Mouse (Mus musculus): Measurements from ENCODE around the gene Map4k2. TPM values are rescaled to one million over a fixed set of nuclear protein-coding genes. Genes with fewer than 3 reads are reported as not detected.

Gene Map4k2
- total RNA-seq, 1 experiment from 2014 or later, result 791 TPM

DNA sequence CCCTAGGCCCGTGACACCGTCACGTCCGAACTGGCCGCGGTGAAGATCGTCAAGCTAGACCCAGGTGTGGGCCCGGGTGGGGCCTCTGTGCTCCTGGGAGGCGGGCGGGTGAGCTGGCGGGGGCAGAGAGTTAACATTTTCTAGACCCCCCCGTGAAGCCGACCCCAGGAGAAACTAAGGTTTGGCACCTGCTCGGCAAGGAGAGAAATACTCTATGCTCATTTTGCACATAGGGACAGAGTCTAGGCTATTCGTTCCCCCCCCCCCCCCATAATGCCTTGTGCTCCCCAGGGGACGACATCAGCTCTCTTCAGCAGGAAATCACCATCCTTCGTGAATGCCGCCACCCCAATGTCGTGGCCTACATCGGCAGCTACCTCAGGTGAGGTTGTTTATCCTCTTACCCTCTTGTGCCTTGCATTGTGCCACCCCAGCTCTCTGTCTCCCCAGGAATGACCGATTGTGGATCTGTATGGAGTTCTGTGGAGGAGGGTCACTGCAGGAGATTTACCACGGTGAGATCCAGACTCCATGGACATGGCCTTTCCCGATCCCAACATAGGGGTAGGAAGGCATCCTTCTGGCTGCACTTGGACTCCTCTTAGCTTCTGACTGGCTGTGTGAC lies 630 bp downstream of the Map4k2 start:
- ATAC-seq (ENCODE audit: extremely low read depth, insufficient number of reproducible peaks, low FRiP score, poor library complexity, severe bottlenecking), result no peak

DNA sequence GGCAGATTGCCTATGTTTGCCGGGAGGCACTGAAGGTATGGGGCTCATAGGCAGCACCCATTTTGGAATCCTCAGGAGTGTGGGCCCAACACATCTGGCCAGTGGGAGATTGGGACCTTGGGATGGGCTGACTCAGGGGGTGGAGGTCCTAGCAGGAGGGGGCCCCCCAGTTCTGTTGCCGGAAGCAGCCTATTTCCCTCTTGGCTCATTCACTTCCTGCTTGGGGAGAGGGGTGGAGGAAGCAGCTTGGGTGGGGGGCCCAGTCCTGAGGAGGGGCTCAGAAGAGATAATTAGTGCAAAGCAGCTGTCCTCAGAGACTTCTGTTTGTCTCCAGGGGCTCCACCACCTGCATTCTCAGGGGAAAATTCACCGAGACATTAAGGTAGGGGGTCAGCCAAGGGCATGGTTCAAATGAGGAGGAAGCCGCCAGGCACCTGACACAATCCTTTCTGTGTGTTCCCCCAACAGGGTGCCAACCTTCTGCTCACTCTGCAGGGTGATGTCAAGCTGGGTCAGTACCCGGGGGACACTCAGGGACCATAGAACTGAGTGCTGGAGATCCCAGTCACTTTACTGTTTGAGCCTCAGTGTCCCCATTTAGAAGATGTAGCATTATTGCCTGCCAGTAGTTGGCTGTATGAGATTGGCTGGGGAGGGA lies 1.5 kb downstream of the Map4k2 start:
- ATAC-seq (ENCODE audit: extremely low read depth, insufficient number of reproducible peaks, low FRiP score, poor library complexity, severe bottlenecking), result no peak

DNA sequence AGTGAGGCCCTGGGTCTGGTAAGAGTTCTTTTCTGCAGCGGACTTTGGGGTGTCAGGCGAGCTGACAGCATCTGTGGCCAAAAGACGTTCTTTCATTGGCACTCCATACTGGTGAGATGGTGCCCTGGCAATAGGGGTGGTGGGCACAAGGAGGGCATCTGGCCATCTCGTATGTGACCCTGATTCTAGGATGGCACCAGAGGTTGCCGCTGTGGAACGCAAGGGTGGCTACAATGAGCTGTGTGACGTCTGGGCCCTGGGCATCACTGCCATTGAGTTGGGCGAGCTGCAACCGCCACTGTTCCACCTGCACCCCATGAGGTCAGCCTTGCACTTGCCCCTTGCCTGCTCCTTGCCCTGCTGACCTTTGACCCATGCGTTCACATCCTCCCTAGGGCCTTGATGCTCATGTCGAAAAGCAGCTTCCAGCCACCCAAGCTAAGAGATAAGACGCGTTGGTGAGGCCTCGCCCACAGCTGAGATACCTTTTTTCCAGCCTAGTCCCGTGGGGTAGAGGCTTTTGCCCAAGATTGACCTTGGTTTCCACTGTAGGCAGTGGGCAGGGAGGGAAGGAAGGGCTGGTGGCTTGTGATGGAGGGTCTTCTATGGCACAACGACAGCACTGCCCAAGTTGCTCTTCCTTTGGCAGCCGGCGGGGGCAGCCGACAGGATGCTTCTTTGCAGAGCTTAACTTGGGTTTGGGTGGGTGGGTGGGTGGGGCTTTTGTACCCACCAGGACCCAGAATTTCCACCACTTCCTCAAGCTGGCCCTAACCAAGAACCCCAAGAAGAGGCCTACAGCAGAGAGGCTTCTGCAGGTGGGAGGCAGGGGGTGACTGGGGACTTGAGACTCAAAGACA lies 2.4 kb downstream of the Map4k2 start:
- no peak for ATAC-seq (ENCODE audit: extremely low read depth, insufficient number of reproducible peaks, low FRiP score, poor library complexity, severe bottlenecking)

DNA sequence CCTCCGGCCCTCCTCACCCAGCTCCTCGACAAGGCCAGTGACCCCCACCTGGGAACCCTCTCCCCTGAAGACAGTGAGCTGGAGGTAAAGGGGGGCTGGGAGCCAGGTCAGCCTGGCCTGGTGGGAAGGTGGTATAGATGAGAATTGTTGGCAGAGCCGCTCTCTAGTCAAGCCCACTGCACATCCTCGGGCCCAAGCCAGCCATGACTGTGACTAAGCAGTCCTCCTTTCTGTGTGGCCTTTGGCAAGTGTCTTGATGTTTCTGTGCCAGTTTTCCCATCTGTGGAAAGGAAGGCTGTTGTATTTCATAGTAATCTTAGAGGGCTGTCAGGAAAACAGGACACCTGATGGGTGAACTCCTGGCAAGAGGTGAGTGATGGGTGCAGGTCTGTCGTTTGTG lies 3.1 kb downstream of the Map4k2 start:
- ATAC-seq (ENCODE audit: extremely low read depth, insufficient number of reproducible peaks, low FRiP score, poor library complexity, severe bottlenecking), result no peak

DNA sequence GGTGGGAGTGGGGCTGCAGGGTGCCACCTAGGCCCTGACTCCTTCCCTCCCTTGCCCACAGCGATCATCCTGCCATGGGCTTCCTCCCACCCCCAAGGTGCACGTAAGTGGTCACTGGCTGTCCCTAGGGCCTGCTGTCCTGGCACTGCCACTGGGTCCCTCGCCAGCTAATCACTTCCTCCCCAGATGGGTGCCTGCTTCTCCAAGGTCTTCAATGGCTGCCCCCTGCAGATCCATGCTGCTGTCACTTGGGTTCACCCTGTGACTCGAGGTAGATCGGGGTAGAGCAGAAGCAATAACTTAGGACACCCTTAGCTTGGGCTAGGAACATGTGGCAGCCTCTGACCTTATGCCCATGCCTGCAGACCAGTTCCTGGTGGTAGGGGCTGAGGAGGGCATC lies 5.1 kb downstream of the Map4k2 start:
- no peak for ATAC-seq (ENCODE audit: extremely low read depth, insufficient number of reproducible peaks, low FRiP score, poor library complexity, severe bottlenecking)

DNA sequence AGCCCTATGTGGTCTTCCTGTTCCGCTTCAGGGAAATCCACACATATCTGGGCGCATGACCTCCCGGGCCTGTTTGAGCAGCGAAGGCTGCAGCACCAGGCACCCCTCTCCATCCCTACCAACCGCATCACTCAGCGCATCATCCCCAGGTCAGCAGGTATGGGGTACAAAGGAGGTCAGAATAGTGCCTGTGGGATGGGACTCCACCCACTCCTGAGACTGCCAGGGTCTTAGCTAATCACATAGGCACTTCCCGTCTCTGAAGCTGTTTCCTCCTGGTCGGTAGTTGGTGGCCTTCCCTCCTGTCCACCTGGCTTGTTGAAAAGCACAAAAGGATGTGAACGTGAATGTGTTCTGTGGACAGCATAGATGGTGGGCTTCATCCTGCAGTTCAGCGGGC lies 5.7 kb downstream of the Map4k2 start:
- ATAC-seq (ENCODE audit: extremely low read depth, insufficient number of reproducible peaks, low FRiP score, poor library complexity, severe bottlenecking), result no peak; the same call in 1 of the 2 replicates

DNA sequence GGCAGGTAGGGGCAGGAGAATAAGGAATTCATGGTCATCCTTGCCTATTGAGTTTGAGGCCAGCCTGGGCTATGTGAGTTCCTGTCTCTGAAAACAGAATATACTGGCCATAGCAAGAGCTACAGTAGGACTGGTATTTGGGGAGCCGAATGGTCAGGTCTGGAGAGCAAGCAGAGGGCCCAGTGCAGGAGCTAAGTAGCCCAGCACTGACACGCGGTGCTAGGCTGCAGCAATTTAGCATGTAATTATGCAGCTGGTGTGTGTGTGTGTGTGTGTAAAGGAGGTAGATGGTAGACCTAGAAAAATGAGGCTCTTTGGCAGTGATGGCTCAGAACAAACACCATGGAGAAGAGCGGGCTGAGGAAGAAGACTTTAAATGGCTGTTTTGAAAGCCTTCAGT lies 6.7 kb downstream of the Map4k2 start:
- ATAC-seq (ENCODE audit: extremely low read depth, insufficient number of reproducible peaks, low FRiP score, poor library complexity, severe bottlenecking), result no peak

DNA sequence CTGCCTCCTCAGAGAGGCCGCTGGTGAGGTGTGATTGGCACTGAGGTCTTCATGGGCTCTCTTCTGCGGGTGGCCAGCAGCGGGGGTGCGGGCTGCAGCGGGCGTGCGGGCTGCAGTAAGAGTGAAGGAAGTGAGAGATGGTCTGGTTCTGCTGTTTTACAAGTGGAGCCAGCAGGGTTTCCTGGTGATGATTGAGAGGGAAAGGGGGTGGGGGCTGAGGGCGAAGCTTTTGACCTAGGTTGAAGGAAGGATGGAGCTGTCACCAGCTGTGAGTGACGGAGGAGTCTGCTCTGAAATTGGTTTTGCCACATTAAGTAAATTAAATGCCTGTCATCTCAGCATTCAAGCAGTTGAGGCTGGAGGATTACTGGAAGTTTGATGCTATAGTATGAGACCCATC lies 7.8 kb downstream of the Map4k2 start:
- no peak for ATAC-seq (ENCODE audit: extremely low read depth, insufficient number of reproducible peaks, low FRiP score, poor library complexity, severe bottlenecking)

DNA sequence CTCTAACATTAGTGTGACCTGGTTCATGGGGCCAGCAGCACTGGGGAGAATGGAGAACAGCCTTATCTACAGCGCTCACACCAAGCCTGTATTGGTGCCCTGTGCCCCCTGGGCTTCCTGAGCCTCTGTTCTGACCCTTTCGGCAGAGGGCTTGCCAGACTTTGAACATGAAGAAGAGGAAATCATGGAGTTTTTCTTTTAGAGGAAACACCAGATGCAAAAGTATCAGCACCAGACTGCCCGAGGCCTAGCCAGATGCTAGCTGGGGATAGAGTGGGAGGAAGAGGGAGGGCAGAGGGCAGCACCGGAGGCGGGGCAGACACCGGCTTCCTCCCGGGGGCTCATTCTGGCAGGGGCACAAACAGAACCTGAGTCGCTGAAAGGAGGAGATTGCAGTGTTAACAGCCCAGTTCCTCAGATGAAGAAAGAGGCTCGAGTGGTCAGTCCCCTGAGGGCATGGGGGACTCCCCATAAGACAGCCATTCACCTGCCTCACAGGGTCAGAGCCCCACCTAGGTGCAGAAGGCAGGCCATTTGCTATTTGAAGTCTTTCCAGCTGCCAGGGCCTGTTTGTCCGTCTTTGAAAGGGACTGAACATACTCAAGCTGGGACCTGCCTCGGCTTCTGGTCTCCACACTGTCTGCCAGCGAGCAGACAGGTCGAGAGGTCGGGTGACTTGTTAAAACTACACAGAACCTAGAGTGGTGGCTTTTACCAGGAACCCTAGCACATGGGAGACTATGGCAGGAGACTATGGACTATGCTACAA lies 8.5 kb downstream of the Map4k2 start:
- no peak for ATAC-seq (ENCODE audit: extremely low read depth, insufficient number of reproducible peaks, low FRiP score, poor library complexity, severe bottlenecking)

DNA sequence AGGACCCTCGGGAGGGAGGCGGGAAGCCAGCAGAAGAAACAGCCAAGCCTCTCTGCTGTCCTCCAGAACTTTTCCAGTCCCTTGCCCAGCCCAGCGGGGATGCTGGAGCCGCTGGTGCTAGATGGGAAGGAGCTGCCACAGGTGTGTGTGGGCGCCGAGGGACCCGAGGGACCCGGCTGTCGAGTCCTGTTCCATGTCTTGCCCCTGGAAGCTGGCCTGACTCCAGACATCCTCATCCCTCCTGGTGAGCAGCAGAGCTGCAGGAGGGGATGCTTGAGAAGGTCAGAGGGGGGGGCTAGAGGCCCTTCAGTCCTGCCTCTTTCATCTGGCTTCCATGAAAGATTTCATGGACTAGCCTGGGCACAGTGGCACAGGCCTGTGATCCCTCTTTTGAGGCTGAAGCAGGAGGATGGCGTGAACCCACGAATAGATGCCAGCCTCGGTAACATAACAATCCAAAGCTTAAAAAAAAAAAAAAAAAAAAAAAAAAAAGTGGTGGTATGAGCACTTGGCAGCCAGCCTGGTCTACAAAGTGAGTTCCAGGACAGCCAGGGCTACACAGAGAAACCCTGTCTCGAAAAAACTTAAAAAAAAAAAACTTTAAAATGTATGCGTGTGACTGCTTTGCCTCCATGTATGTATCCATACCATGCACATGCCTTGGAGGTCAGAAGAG lies 10.6 kb downstream of the Map4k2 start:
- no peak for ATAC-seq (ENCODE audit: extremely low read depth, insufficient number of reproducible peaks, low FRiP score, poor library complexity, severe bottlenecking)

DNA sequence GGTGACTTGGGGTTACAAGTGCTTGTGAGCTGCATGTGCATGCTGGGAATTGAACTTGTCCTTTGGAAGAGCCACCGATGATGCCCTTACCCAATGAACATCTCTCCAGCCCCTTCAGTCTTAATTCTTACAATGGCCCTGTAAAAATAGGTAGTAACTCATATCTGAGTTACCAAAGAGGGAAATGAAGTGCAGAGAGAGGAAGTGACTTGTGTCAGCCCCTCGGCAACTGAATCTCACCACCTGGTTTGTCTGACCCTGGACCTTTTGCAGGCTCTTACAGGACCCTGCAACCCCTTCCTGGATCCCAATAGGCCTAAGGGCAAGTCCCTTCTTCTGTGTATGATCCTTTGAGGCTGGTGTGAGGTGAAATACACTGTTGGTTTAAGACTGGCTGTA lies 11.2 kb downstream of the Map4k2 start:
- ATAC-seq (ENCODE audit: extremely low read depth, insufficient number of reproducible peaks, low FRiP score, poor library complexity, severe bottlenecking), result no peak

DNA sequence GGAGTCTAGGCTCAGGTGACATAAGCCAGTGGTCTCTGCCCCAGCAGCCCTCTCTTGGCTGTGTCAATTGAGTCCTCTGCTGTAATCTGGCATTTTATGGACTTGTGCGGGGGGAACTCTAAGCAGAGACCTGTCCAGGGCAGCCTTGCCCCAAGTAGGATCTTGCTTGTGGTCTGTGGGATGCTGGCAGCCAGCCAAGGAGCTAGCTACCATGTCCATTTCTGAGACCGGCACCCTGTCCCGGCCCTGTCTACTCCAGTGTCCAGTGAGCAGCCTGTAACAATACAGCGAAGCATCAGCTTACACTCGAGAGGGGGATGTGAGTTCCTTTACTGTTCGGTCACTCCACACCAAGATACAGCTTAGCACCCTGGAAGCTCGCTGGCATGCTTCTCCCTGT lies 13.1 kb downstream of the Map4k2 start:
- no peak for ATAC-seq (ENCODE audit: extremely low read depth, insufficient number of reproducible peaks, low FRiP score, poor library complexity, severe bottlenecking)

DNA sequence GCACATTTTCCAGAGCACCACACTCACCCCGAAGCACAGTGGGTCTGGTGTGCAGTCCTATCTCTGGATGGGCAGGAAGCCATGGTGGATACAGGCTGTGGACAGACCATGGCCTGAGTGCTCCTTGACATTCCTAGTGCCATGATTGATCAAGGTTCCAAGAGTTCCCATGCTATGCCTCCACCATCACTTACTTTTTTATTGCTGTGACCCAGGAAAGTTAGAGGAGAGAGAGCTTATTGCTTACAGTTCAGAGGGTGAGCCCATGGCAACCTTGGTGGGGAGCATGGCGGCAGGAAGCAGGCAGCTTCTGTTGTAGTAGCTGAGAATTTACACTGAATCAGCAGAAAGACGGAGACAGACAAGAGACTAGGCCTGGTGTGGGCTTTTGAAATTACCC lies 20.4 kb downstream of the Map4k2 start:
- ATAC-seq (ENCODE audit: extremely low read depth, insufficient number of reproducible peaks, low FRiP score, poor library complexity, severe bottlenecking), result no peak

DNA sequence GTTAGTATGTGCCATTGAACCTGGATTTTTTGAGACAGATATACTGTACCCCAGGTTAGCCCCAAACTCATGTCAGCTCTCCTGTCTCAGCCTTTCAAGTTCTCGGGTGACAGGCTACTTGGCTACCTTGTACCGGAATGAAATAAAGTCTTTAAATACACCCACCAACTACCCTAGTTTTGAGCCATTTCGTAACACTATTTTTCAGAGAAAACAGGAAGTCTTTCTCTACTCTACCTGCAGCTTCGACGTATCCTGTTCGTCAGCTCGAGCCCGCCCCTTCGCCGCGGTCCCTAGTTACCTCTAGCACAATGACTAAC lies 22.1 kb downstream of the Map4k2 start:
- peak; percentile 79; the same call in 1 of the 2 replicates for ATAC-seq (ENCODE audit: extremely low read depth, insufficient number of reproducible peaks, low FRiP score, poor library complexity, severe bottlenecking)

DNA sequence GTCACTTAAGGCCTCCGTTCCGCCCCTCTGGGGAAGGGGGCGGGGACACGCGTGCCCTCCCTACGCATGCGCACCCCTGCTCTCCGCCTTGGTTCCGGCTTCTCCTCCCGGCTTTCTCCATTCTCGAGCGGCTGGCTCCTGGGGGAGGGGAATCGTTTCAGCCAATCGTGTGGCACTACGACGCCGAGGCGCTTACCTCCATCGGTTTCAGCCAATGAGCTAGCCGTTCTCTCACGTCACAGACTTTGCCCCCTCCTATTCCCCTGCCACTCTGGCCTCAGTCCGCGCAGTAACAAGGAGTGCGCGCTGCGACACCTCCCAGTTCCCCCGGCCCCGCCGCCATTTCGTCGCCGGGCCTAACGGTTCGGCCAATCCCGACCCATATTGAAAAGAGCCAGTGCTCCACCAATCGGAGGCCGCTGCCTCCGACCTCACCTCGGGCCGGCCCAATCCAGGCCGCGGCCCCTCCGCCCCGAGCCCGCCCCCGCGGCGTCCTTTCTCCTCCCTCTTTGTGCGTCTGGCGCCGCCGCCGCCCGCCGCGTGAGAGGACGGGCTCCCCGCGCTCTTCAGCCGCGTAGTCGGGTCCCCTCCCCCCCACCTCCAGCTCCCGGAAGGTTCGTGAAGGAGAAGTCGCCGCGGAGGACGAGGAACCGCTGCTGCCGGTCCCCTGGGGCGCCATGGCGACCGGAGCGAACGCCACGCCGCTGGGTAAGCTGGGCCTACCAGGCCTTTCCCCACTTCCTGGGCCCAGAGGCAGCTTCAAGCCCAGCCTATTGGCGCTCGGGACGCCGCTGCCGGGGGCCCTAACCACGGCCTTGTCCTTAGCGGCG lies 22.7 kb downstream of the Map4k2 start, which contains the start of gene Sf1:
Sf1 (plus strand) TSS at position 280 of the 830 bp plus-strand sequence.
- peak; percentile 85 for ATAC-seq (ENCODE audit: extremely low read depth, insufficient number of reproducible peaks, low FRiP score, poor library complexity, severe bottlenecking)

DNA sequence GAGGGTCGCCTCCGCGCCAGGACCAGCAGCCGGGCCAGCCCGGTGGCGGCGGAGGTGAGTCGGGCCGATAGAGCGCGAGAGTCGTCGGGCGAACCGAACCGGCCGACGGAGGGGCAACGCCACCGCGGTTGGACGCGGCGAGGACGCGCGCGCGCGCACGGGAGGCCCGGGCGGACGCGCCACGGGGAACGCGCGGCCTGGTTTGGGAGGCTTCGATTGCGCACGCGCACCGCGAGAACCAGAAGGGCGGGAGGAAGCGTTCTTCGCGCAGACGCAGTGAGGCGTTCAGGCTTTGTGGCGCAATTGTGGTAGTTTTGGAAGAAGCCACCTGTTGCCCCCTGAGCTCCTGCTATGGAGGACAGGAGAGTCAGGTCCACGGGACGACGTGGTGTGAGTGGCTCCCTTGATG lies 23.4 kb downstream of the Map4k2 start:
- peak; percentile 17; the same call in 1 of the 2 replicates for ATAC-seq (ENCODE audit: extremely low read depth, insufficient number of reproducible peaks, low FRiP score, poor library complexity, severe bottlenecking)

DNA sequence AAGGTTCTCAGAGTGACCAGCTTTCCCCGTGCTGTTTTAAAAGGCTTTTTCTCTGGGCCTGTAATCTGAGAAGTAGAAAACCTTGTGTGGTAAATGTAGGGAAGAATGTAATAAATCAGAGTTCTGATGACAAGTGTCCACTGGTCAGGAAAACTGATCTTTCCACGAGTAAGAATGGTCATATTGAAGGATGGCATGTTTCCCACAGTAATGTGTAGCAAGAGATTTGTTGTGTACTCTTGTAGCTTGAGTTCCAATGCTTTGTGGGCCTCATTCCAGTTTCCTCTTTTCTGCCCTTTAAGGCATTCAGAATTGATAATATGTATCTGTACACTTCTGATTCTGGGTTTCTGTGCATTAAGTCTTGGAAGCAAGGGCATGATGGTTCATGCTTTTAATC lies 23.9 kb downstream of the Map4k2 start:
- no peak for ATAC-seq (ENCODE audit: extremely low read depth, insufficient number of reproducible peaks, low FRiP score, poor library complexity, severe bottlenecking)

DNA sequence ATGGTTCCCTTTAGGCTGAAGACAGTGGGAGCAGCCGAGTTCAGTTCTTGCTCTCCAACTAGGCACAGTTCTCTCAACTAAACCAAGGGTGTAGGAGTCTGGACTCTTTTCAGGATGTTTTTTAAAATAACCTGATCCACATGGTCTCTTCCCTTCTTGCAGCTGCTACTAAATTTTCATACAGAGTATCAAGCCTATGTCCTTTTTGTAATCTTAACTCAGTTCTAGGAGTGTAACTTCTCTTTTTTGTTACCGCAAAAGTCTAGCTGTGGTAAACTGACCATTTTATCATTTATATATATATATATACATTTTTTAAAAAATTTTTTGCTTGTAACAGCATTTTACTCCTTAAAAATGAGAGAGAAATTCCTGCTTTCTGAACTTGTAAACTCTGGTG lies 29.2 kb downstream of the Map4k2 start:
- ATAC-seq (ENCODE audit: extremely low read depth, insufficient number of reproducible peaks, low FRiP score, poor library complexity, severe bottlenecking), result no peak

Measured in neutrophil, adult 5-6 weeks (primary cell).